Mouse (Mus musculus) adrenal gland, postnatal 25 days (tissue): ENCODE data around the gene Spsb1. TPM values are rescaled to one million over a fixed set of nuclear protein-coding genes. Genes with fewer than 3 reads are reported as not detected.

Experiments used
- DNase-seq: peaks from one replicate; pipeline ENCODE4 v3.0.0; 2021; ENCODE audit warnings: mixed read lengths
- total RNA-seq: library from RNA; stranded (reverse); gene quantifications from 2 replicates; pipeline ENCODE4 v1.2.3, GENCODE M21; 2021

Gene Spsb1
- total RNA-seq, 1 experiment from 2014 or later, result 23.7 TPM

- DNase-seq, result no peak
Measured at GRCm38 (mm10) chr4:149912451-149912850, 42.4 kb downstream of the Spsb1 start.

GRCm38 (mm10) chr4:149910558-149910957 lies 44.3 kb downstream of the Spsb1 start:
- no peak for DNase-seq

GRCm38 (mm10) chr4:149909551-149909950 lies 45.3 kb downstream of the Spsb1 start:
- no peak for DNase-seq

- no peak for DNase-seq
Measured at GRCm38 (mm10) chr4:149908923-149909322, 45.9 kb downstream of the Spsb1 start.

- no peak for DNase-seq
Measured at GRCm38 (mm10) chr4:149907656-149908055, 47.2 kb downstream of the Spsb1 start.

GRCm38 (mm10) chr4:149906921-149907320 lies 47.9 kb downstream of the Spsb1 start:
- DNase-seq, result no peak

GRCm38 (mm10) chr4:149905302-149905974 lies 49.4 kb downstream of the Spsb1 start:
- DNase-seq, result no peak

GRCm38 (mm10) chr4:149903026-149903425 lies 51.8 kb downstream of the Spsb1 start:
- peak; percentile 23 for DNase-seq

GRCm38 (mm10) chr4:149901349-149901782 lies 53.5 kb downstream of the Spsb1 start:
- no peak for DNase-seq

GRCm38 (mm10) chr4:149897661-149898260 lies 57.1 kb downstream of the Spsb1 start:
- no peak for DNase-seq

- no peak for DNase-seq
Measured at GRCm38 (mm10) chr4:149896024-149896538, 58.8 kb downstream of the Spsb1 start.

- DNase-seq, result no peak
Measured at GRCm38 (mm10) chr4:149895226-149895625, 59.6 kb downstream of the Spsb1 start.

- DNase-seq, result no peak
Measured at GRCm38 (mm10) chr4:149894300-149894699, 60.5 kb downstream of the Spsb1 start.

- DNase-seq, result no peak
Measured at GRCm38 (mm10) chr4:149893611-149894151, 61.2 kb downstream of the Spsb1 start.

- no peak for DNase-seq
Measured at GRCm38 (mm10) chr4:149891172-149891960, 63.5 kb downstream of the Spsb1 start.

- DNase-seq, result peak; percentile 56
Measured at GRCm38 (mm10) chr4:149890551-149890950, 64.3 kb downstream of the Spsb1 start.

- peak; percentile 69 for DNase-seq
Measured at GRCm38 (mm10) chr4:149889851-149890250, 65.0 kb downstream of the Spsb1 start.

GRCm38 (mm10) chr4:149888736-149889470 lies 65.9 kb downstream of the Spsb1 start:
- DNase-seq, result no peak

GRCm38 (mm10) chr4:149888156-149888555 lies 66.7 kb downstream of the Spsb1 start:
- DNase-seq, result no peak

- peak; percentile 31 for DNase-seq
Measured at GRCm38 (mm10) chr4:149886298-149887271, 68.3 kb downstream of the Spsb1 start.

- DNase-seq, result no peak
Measured at GRCm38 (mm10) chr4:149883990-149884389, 70.9 kb downstream of the Spsb1 start.
